Mouse (Mus musculus) stomach, embryonic 15.5 days (tissue): ENCODE data around the gene Nemf. TPM values are rescaled to one million over a fixed set of nuclear protein-coding genes. Genes with fewer than 3 reads are reported as not detected.

Source experiments
- ATAC-seq: fragments of 200-750 bp; cut with Nextera tagmentation; 2 replicates; pipeline ENCODE4 v1.8.0; 2017; ENCODE audit warnings: low read depth, moderate number of reproducible peaks, moderate TSS enrichment; ENCODE audit not compliant: insufficient read depth, low FRiP score
- H3K27ac ChIP-seq: fragments of 300-500 bp; sonication (generic); 2 replicates; pipeline ENCODE4 v1.5.1; 2015; ENCODE audit warnings: mild to moderate bottlenecking, inconsistent platforms
- H3K27me3 ChIP-seq: fragments of 300-500 bp; sonication (generic); replicated peaks from 2 replicates; pipeline ENCODE4 v1.6.1; 2015; ENCODE audit warnings: inconsistent platforms
- H3K36me3 ChIP-seq: fragments of 300-500 bp; sonication (generic); 2 replicates; pipeline ENCODE4 v1.6.1; 2015; ENCODE audit warnings: inconsistent platforms
- H3K4me1 ChIP-seq: fragments of 300-500 bp; sonication (generic); 2 replicates; pipeline ENCODE4 v1.6.1; 2015; ENCODE audit warnings: inconsistent platforms
- H3K4me2 ChIP-seq: fragments of 300-500 bp; sonication (generic); 2 replicates; pipeline ENCODE4 v1.6.1; 2015; ENCODE audit warnings: mild to moderate bottlenecking, inconsistent platforms
- H3K4me3 ChIP-seq: fragments of 300-500 bp; sonication (generic); replicated peaks from 2 replicates; pipeline ENCODE4 v1.5.1; 2015; ENCODE audit warnings: inconsistent platforms
- H3K9ac ChIP-seq: fragments of 300-500 bp; sonication (generic); 2 replicates; pipeline ENCODE4 v1.6.1; 2015; ENCODE audit warnings: inconsistent platforms
- H3K9me3 ChIP-seq: fragments of 300-500 bp; sonication (generic); 2 replicates; pipeline ENCODE4 v1.6.1; 2016; ENCODE audit warnings: inconsistent platforms
- WGBS: fragments of 180-500 bp; shearing (Covaris S2); methylation state at CpG from one replicate; pipeline ENCODE4 v1.1.7; 2015; 5-methylcytosine and 5-hydroxymethylcytosine counted together
- polyA plus RNA-seq: library from polyadenylated mRNA; unstranded; fragments of >200 nt; fragmentation: Nextera tagmentation; extraction: Ambion mirVana; gene quantifications from 2 replicates; pipeline ENCODE4 v1.2.1, GENCODE M21; 2015

Nemf gene
- polyA plus RNA-seq, 1 experiment from 2014 or later: 92.1 TPM

GRCm38 (mm10) chr12:69357300-69357646 lies 308 bp upstream of the Nemf start:
- WGBS: 6% methylated on average over 13 of the region's 13 CpGs
- peak overlapping the region; percentile 77; the same call in 1 of the 2 replicates for H3K27ac ChIP-seq
- no peak for ATAC-seq

DNA sequence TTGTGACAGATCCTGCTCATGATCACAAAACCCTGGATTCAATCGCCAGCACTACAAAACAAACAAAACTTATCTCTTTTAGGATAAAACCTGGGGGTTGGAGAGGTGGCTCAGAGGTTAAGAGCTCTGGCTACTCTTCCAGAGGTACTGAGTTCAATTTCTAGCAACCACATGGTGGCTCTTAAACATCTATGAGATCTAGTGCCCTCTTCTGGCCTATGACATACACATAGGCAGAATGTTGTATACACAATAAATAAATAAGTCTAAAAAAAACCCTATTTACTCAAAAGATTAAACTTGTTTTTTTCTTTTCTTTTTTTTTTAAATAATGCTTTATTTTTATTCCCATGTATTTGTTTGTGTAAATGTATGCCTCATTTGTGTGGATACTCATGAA lies 5.3 kb downstream of the Nemf start:
- peaks cover 4% of the 10 kb centered on the region; the same call in 1 of the 2 replicates for H3K4me1 ChIP-seq
- no peaks in the 10 kb centered on the region for H3K9me3 ChIP-seq
- no peak for ATAC-seq
- no peaks in the 10 kb centered on the region for H3K27me3 ChIP-seq
- WGBS: 75% methylated on average over 1 of the region's 1 CpGs
- no peak overlapping the region for H3K4me3 ChIP-seq
- H3K4me2 ChIP-seq: no peak overlapping the region
- H3K36me3 ChIP-seq: peaks cover 33% of the 10 kb centered on the region
- no peak overlapping the region for H3K9ac ChIP-seq
- no peak overlapping the region for H3K27ac ChIP-seq

More at GRCm38 (mm10) chr12:69357300-69357646, 308 bp upstream of the Nemf start:
- H3K36me3 ChIP-seq: peaks cover 7% of the 10 kb centered on the region
- peak overlapping the region; percentile 67 for H3K4me2 ChIP-seq
- peaks cover 5% of the 10 kb centered on the region; the same call in 1 of the 2 replicates for H3K4me1 ChIP-seq
- no peaks in the 10 kb centered on the region for H3K27me3 ChIP-seq
- H3K4me3 ChIP-seq: peak overlapping the region; percentile 77
- no peaks in the 10 kb centered on the region for H3K9me3 ChIP-seq
- H3K9ac ChIP-seq: peak overlapping the region; percentile 20; the same call in 1 of the 2 replicates

GRCm38 (mm10) chr12:69349928-69350327 lies 7.0 kb downstream of the Nemf start:
- H3K4me1 ChIP-seq: no peaks in the 10 kb centered on the region
- H3K9me3 ChIP-seq: no peaks in the 10 kb centered on the region
- 77% methylated on average over 2 of the region's 2 CpGs for WGBS
- no peak overlapping the region for H3K27ac ChIP-seq
- peaks cover 42% of the 10 kb centered on the region for H3K36me3 ChIP-seq
- no peak overlapping the region for H3K4me3 ChIP-seq
- no peak overlapping the region for H3K9ac ChIP-seq
- no peak for ATAC-seq
- H3K27me3 ChIP-seq: no peaks in the 10 kb centered on the region
- no peak overlapping the region for H3K4me2 ChIP-seq

- Histone ChIP-seq H3K4me1 (no peaks in the 10 kb centered on the region), H3K36me3 (peaks cover 28% of the 10 kb centered on the region; the same call in 1 of the 2 replicates), H3K27me3 (no peaks in the 10 kb centered on the region), H3K27ac (no peak overlapping the region), H3K4me3 (no peak overlapping the region), H3K9ac (no peak overlapping the region), H3K4me2 (no peak overlapping the region), H3K9me3 (no peaks in the 10 kb centered on the region)
- no peak for ATAC-seq
- 80% methylated on average over 2 of the region's 2 CpGs for WGBS
Observed at GRCm38 (mm10) chr12:69333547-69333946, 23.4 kb downstream of the Nemf start.

GRCm38 (mm10) chr12:69332147-69332546 lies 24.8 kb downstream of the Nemf start:
- no peak for ATAC-seq
- Histone ChIP-seq H3K27me3 (no peaks in the 10 kb centered on the region), H3K4me1 (no peaks in the 10 kb centered on the region), H3K4me3 (no peak overlapping the region), H3K9ac (no peak overlapping the region), H3K9me3 (no peaks in the 10 kb centered on the region), H3K27ac (no peak overlapping the region), H3K36me3 (peaks cover 33% of the 10 kb centered on the region; the same call in 1 of the 2 replicates), H3K4me2 (no peak overlapping the region)
- 86% methylated on average over 1 of the region's 1 CpGs for WGBS

DNA sequence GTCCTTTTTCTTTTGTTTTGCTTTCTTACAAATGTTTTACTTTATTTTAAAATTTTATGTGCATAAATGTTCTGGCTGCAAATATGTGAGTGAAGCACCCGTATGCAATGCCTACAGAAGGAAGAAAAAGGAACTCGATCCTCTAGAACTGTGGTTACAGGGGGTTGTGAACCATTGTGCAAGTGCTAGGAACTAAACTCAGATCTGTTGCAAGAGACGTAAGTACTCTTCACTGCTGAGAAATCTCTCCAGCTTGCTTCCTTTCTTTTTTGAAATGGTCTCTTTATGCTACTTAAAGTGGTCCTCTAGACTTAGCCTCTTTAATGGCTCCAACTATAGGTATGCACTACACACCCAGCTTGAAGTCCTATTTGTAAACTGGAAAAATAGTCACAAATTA lies 25.8 kb downstream of the Nemf start:
- H3K4me1 ChIP-seq: no peaks in the 10 kb centered on the region
- H3K9ac ChIP-seq: no peak overlapping the region
- H3K27ac ChIP-seq: no peak overlapping the region
- WGBS: 93% methylated on average over 3 of the region's 3 CpGs
- peaks cover 29% of the 10 kb centered on the region; the same call in 1 of the 2 replicates for H3K36me3 ChIP-seq
- H3K4me2 ChIP-seq: no peak overlapping the region
- H3K4me3 ChIP-seq: no peak overlapping the region
- H3K27me3 ChIP-seq: no peaks in the 10 kb centered on the region
- no peak for ATAC-seq
- H3K9me3 ChIP-seq: no peaks in the 10 kb centered on the region

- H3K4me2 ChIP-seq: no peak overlapping the region
- H3K9ac ChIP-seq: no peak overlapping the region
- no peak overlapping the region for H3K4me3 ChIP-seq
- H3K27me3 ChIP-seq: no peaks in the 10 kb centered on the region
- no peaks in the 10 kb centered on the region for H3K4me1 ChIP-seq
- H3K27ac ChIP-seq: no peak overlapping the region
- no peak for ATAC-seq
- peaks cover 47% of the 10 kb centered on the region for H3K36me3 ChIP-seq
- H3K9me3 ChIP-seq: no peaks in the 10 kb centered on the region
Observed at GRCm38 (mm10) chr12:69318431-69318830, 38.5 kb downstream of the Nemf start.

DNA sequence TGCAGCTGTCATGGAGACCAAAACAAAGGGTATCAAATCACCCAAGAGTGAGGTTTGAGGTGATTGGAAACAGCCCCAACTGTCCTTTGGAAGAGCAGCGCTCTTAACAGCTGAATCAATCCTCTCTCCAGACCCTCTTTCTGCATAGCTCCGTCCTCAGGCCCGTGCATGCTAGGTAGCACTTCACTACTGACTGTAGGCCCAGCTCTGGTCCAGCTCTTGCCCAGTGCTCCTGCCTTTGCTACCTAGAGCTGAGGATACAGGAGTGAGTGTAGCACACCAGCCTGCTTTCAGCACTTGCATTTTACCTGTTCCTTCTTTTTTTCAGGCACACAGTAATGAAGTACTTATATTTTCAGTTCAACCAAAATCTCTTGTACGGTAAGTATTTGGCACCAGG lies 47.3 kb downstream of the Nemf start:
- H3K36me3 ChIP-seq: peaks cover 69% of the 10 kb centered on the region
- 95% methylated on average over 4 of the region's 4 CpGs for WGBS
- no peaks in the 10 kb centered on the region for H3K9me3 ChIP-seq
- H3K4me1 ChIP-seq: no peaks in the 10 kb centered on the region
- H3K27me3 ChIP-seq: no peaks in the 10 kb centered on the region
- no peak overlapping the region for H3K27ac ChIP-seq
- H3K4me3 ChIP-seq: no peak overlapping the region
- no peak overlapping the region for H3K9ac ChIP-seq
- H3K4me2 ChIP-seq: no peak overlapping the region
- ATAC-seq: no peak

- WGBS: 93% methylated on average over 7 of the region's 7 CpGs
- peaks cover 77% of the 10 kb centered on the region for H3K36me3 ChIP-seq
- H3K27ac ChIP-seq: no peak overlapping the region
- no peaks in the 10 kb centered on the region for H3K9me3 ChIP-seq
- no peak for ATAC-seq
- H3K9ac ChIP-seq: no peak overlapping the region
- no peaks in the 10 kb centered on the region for H3K27me3 ChIP-seq
- H3K4me1 ChIP-seq: no peaks in the 10 kb centered on the region
- H3K4me2 ChIP-seq: no peak overlapping the region
- no peak overlapping the region for H3K4me3 ChIP-seq
Observed at GRCm38 (mm10) chr12:69306333-69306732, 50.6 kb downstream of the Nemf start.

DNA sequence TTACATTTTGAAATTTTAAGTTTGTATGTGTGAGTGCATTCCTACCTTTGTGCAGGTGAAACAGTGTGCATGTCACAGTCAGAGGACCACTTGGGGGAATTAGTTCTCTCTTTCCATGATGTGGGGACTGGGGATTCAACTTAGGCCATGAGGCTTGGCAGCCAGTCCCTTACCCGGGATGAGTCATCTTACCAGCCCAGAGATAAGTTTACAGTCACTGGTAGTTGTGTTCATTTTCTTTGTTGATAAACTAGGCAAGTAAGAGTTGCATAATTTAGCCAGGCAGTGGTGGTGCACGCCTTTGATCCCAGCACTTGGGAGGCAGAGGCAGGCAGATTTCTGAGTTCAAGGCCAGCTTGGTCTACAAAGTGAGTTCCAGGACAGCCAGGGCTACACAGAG lies 52.9 kb downstream of the Nemf start:
- no peak overlapping the region for H3K4me3 ChIP-seq
- WGBS: 83% methylated on average over 2 of the region's 2 CpGs
- H3K4me1 ChIP-seq: peaks cover 4% of the 10 kb centered on the region; the same call in 1 of the 2 replicates
- no peak overlapping the region for H3K27ac ChIP-seq
- no peak for ATAC-seq
- peaks cover 59% of the 10 kb centered on the region for H3K36me3 ChIP-seq
- H3K27me3 ChIP-seq: no peaks in the 10 kb centered on the region
- H3K4me2 ChIP-seq: no peak overlapping the region
- no peaks in the 10 kb centered on the region for H3K9me3 ChIP-seq
- no peak overlapping the region for H3K9ac ChIP-seq

DNA sequence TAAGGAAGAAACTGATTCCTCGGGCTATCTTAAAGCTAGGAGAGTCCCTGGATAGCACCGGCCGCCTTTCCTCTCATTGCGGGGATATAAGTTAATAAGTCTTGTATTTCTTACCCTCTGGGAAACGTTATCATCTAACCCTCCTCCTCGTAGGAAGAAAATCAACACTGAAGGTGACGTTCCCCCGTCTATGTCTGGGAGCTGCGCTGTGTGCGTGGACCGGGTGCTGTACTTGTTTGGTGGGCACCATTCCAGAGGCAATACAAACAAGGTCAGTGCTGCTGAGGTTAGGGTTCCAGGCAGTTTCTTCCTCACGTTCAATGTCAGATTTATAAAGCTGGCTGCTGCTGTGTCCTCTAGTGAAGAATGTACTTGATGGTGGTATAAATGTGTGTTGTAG lies 54.8 kb downstream of the Nemf start:
- H3K27me3 ChIP-seq: no peaks in the 10 kb centered on the region
- no peak overlapping the region for H3K4me3 ChIP-seq
- peaks cover 17% of the 10 kb centered on the region; the same call in 1 of the 2 replicates for H3K4me1 ChIP-seq
- H3K4me2 ChIP-seq: no peak overlapping the region
- no peaks in the 10 kb centered on the region for H3K9me3 ChIP-seq
- H3K9ac ChIP-seq: no peak overlapping the region
- no peak overlapping the region for H3K27ac ChIP-seq
- H3K36me3 ChIP-seq: peaks cover 43% of the 10 kb centered on the region
- ATAC-seq: no peak
- 92% methylated on average over 12 of the region's 12 CpGs for WGBS

- 90% methylated on average over 2 of the region's 2 CpGs for WGBS
- H3K4me2 ChIP-seq: no peak overlapping the region
- H3K9ac ChIP-seq: no peak overlapping the region
- no peak overlapping the region for H3K27ac ChIP-seq
- H3K4me3 ChIP-seq: no peak overlapping the region
- peaks cover 21% of the 10 kb centered on the region; the same call in 1 of the 2 replicates for H3K4me1 ChIP-seq
- H3K27me3 ChIP-seq: no peaks in the 10 kb centered on the region
- ATAC-seq: no peak
- no peaks in the 10 kb centered on the region for H3K9me3 ChIP-seq
- peaks cover 32% of the 10 kb centered on the region for H3K36me3 ChIP-seq
Observed at GRCm38 (mm10) chr12:69300391-69300790, 56.6 kb downstream of the Nemf start.

- no peaks in the 10 kb centered on the region for H3K27me3 ChIP-seq
- WGBS: 88% methylated on average over 3 of the region's 3 CpGs
- ATAC-seq: no peak
- H3K27ac ChIP-seq: no peak overlapping the region
- no peaks in the 10 kb centered on the region for H3K9me3 ChIP-seq
- H3K4me3 ChIP-seq: no peak overlapping the region
- no peak overlapping the region for H3K4me2 ChIP-seq
- H3K4me1 ChIP-seq: peaks cover 21% of the 10 kb centered on the region; the same call in 1 of the 2 replicates
- H3K36me3 ChIP-seq: peaks cover 27% of the 10 kb centered on the region
- H3K9ac ChIP-seq: no peak overlapping the region
Observed at GRCm38 (mm10) chr12:69299831-69300230, 57.1 kb downstream of the Nemf start.
